8 mouse cellular contexts compared by ENCODE assay signal in the genomic region with DNA sequence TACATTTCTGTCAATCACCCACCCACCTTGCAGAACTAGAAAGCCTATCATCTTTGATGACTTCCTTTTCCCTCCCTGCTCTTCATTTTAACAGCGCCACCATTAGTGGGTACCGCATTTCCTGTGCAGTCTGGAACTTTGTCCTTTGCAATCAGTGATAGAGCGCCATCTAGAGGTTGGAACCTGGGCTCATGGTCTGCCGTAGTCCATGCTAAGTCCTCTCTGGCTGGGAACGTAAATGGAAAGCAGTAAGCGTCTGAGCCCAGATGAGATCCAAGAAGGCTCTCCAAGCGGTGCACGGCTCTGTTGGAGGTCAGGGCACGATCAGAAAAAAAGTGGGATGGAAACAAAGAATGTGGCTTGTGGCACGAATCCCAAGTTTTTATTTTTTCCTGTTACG. TPM values are rescaled to one million over a fixed set of nuclear protein-coding genes. Genes with fewer than 3 reads are reported as not detected.
DNase-seq lines count a peak whose midpoint lies in the region; ATAC-seq and TF ChIP-seq lines count a peak whose summit lies in the region.

No protein-coding gene starts in this region.

- TF ChIP-seq POLR2A in lung, adult 2 months (IDR thresholded peaks at IDR 0.05; ENCODE audit: borderline replicate concordance, extremely low read depth, low read depth, low read length): no peak

- no peaks in the 10 kb centered on the region for H3K9me3 ChIP-seq in forebrain, embryonic 14.5 days (replicated peaks; ENCODE audit: control insufficient read depth, low read length)
- H3K9me3 ChIP-seq in forebrain, embryonic 15.5 days: no peaks in the 10 kb centered on the region

- ATAC-seq in forebrain, embryonic 14.5 days: no peak
- ATAC-seq in forebrain, embryonic 15.5 days (replicated peaks): no peak

- H3K27ac ChIP-seq in forebrain, embryonic 14.5 days (ENCODE audit: low read depth, low read length): no peak overlapping the region
- no peak overlapping the region for H3K27ac ChIP-seq in forebrain, embryonic 15.5 days (replicated peaks)

- no peaks in the 10 kb centered on the region for H3K27me3 ChIP-seq in forebrain, embryonic 14.5 days (replicated peaks; ENCODE audit: control insufficient read depth, insufficient read depth, low read length)
- H3K27me3 ChIP-seq in forebrain, embryonic 15.5 days: no peaks in the 10 kb centered on the region

- H3K4me3 ChIP-seq in forebrain, embryonic 14.5 days (ENCODE audit: low read depth, low read length): no peak overlapping the region
- H3K4me3 ChIP-seq in forebrain, embryonic 15.5 days: no peak overlapping the region
- no peak overlapping the region for H3K4me3 ChIP-seq in lung, adult 2 months (replicated peaks; ENCODE audit: extremely low read depth, low read depth, low read length)

- no peaks in the 10 kb centered on the region for H3K36me3 ChIP-seq in forebrain, embryonic 14.5 days (ENCODE audit: control insufficient read depth, insufficient read depth, low read length)
- H3K36me3 ChIP-seq in forebrain, embryonic 15.5 days: no peaks in the 10 kb centered on the region

- H3K4me1 ChIP-seq in forebrain, embryonic 14.5 days (ENCODE audit: control insufficient read depth, insufficient read depth, low read length): no peaks in the 10 kb centered on the region; the same call in 1 of the 2 replicates
- H3K4me1 ChIP-seq in forebrain, embryonic 15.5 days: no peaks in the 10 kb centered on the region
- H3K4me1 ChIP-seq in lung, adult 2 months (ENCODE audit: control insufficient read depth, insufficient read depth, low read length): no peaks in the 10 kb centered on the region

- TF ChIP-seq CTCF in lung, adult 2 months (IDR thresholded peaks at IDR 0.05; ENCODE audit: insufficient read depth, low read length): peak; percentile 60

- peak; percentile 36 for DNase-seq in forebrain, embryonic 14.5 days (ENCODE audit: low spot score)
- peak; percentile 53 for DNase-seq in right cerebral cortex, adult 18-20 months
- no peak for DNase-seq in right cerebral cortex, postnatal 4 days
- DNase-seq in cerebellum, adult 18-20 months: peak; percentile 24 to 26
- peak; percentile 11 for DNase-seq in gastrocnemius, postnatal 25 days
- peak; percentile 6 for DNase-seq in lung, adult 2 months
- no peak for DNase-seq in spleen, adult 12 weeks (ENCODE audit: low spot score)

- no peak overlapping the region for H3K4me2 ChIP-seq in forebrain, embryonic 14.5 days (ENCODE audit: low read length)
- no peak overlapping the region for H3K4me2 ChIP-seq in forebrain, embryonic 15.5 days (replicated peaks)

- H3K9ac ChIP-seq in forebrain, embryonic 14.5 days (ENCODE audit: low read length): no peak overlapping the region
- H3K9ac ChIP-seq in forebrain, embryonic 15.5 days (replicated peaks): no peak overlapping the region

- WGBS in forebrain, embryonic 14.5 days: 51% methylated on average over 11 of the region's 11 CpGs
- 61% methylated on average over 11 of the region's 11 CpGs for WGBS in forebrain, embryonic 15.5 days
- 32% methylated on average over 11 of the region's 11 CpGs for WGBS in lung, adult 2 months

RNA-seq across cellular contexts. Expression of a gene that starts 23.8 kb away (rescaled TPM):
- polyA plus RNA-seq in forebrain, embryonic 14.5 days (2014; fragmentation: Nextera tagmentation; extraction: Ambion mirVana): 0.41 and 0.48 TPM in 2 replicates
- 0.22 and 0.24 TPM in 2 replicates for polyA plus RNA-seq in forebrain, embryonic 15.5 days (2015; fragmentation: Nextera tagmentation; extraction: Ambion mirVana)
- under 1 TPM; 0.20 to 0.27 TPM for total RNA-seq in gastrocnemius, postnatal 25 days (2021)
- polyA plus RNA-seq in lung, adult 2 months (2012; rRNA removed): 10.6 and 21.0 TPM in 2 replicates

Comparison
In these comparisons a context has a peak if more than half of its experiments do, and no peak if none do; other contexts are left out.
1. DNase-seq: peak in forebrain, embryonic 14.5 days (single experiment), right cerebral cortex, adult 18-20 months (single experiment), cerebellum, adult 18-20 months (2 of 2), gastrocnemius, postnatal 25 days (single experiment) and lung, adult 2 months (single experiment); none in right cerebral cortex, postnatal 4 days (single experiment) and spleen, adult 12 weeks (single experiment).